Mouse (Mus musculus) cortical plate, adult 2 months (tissue): ENCODE data around the gene Foxp4.

Experiments
- CTCF ChIP-seq: fragments of 200-500 bp; IDR thresholded peaks from 2 replicates; pipeline ENCODE4 v1.5.1; 2011; ENCODE audit warnings: mild to moderate bottlenecking, control low read depth, low read length; ENCODE audit not compliant: insufficient read depth; ENCODE audit errors: extremely low read depth
- POLR2A ChIP-seq: fragments of 200-500 bp; IDR thresholded peaks from 2 replicates; pipeline ENCODE4 v1.6.1; 2011; ENCODE audit warnings: mild to moderate bottlenecking, low read length, control low read depth; ENCODE audit not compliant: insufficient read depth; ENCODE audit errors: extremely low read depth

DNA sequence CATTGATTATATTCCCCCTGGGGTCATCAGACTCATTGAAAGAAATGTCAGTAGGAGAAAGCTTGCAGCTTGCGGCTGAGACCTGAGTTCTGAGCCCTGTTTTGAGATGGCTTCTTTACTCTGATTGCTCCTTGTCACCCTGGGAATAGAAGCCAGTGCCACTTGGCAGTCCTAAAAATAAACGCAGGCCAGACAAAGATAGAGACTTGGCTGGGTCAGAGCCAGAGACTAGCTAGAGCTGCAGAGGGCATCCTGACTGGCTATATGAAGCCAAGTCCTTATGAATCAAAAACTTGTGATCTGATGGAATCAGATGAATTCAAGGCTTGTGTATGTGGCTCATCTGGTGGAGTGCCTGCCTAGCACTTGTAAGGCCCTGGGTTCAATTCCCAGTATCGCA, 74.4 kb downstream of the Foxp4 start:
- TF ChIP-seq CTCF = no peak
- no peak for TF ChIP-seq POLR2A
